Mouse (Mus musculus): Measurements from ENCODE around the gene Pik3c2a. TPM values are rescaled to one million over a fixed set of nuclear protein-coding genes. Genes with fewer than 3 reads are reported as not detected.

The Pik3c2a gene
- 28.7 and 29.3 TPM in 2 replicates for polyA plus RNA-seq (2015; fragmentation: Nextera tagmentation; extraction: Ambion mirVana)

GRCm38 (mm10) chr7:116443004-116443696 is at the start of gene Pik3c2a:
Gene Pik3c2a, minus strand, starts transcription at chr7:116443449.
- H3K36me3 ChIP-seq (ENCODE audit: control insufficient read depth, insufficient read depth, low read length), result no peaks in the 10 kb centered on the region
- no peaks in the 10 kb centered on the region for H3K9me3 ChIP-seq (replicated peaks; ENCODE audit: control insufficient read depth, low read length)
- peaks cover 20% of the 10 kb centered on the region for H3K4me1 ChIP-seq (ENCODE audit: control insufficient read depth, insufficient read depth, low read length)
- peak within 1 kb of the TSS; percentile 93 for H3K9ac ChIP-seq (ENCODE audit: low read length)
- peak within 1 kb of the TSS; percentile 97 for H3K27ac ChIP-seq (ENCODE audit: low read length)
- peak within 1 kb of the TSS; percentile 94 for H3K4me2 ChIP-seq (ENCODE audit: low read depth, low read length)
- WGBS, result under 1% methylated on average over 67 of the region's 72 CpGs
- no peaks in the 10 kb centered on the region for H3K27me3 ChIP-seq (ENCODE audit: control insufficient read depth, insufficient read depth, low read length)
- H3K4me3 ChIP-seq (replicated peaks; ENCODE audit: low read length), result peak within 1 kb of the TSS; percentile 82
- ATAC-seq (ENCODE audit: insufficient read depth, low FRiP score), result peak; percentile 98

GRCm38 (mm10) chr7:116491113-116491512 is 47.9 kb upstream of the Pik3c2a start:
- H3K36me3 ChIP-seq (ENCODE audit: control insufficient read depth, insufficient read depth, low read length), result no peaks in the 10 kb centered on the region
- WGBS, result 73% methylated on average over 4 of the region's 4 CpGs
- H3K9me3 ChIP-seq (replicated peaks; ENCODE audit: control insufficient read depth, low read length), result no peaks in the 10 kb centered on the region
- H3K27me3 ChIP-seq (ENCODE audit: control insufficient read depth, insufficient read depth, low read length), result no peaks in the 10 kb centered on the region
- no peak overlapping the region for H3K4me3 ChIP-seq (replicated peaks; ENCODE audit: low read length)
- H3K4me2 ChIP-seq (ENCODE audit: low read depth, low read length), result no peak overlapping the region
- no peak overlapping the region for H3K27ac ChIP-seq (ENCODE audit: low read length)
- no peak for ATAC-seq (ENCODE audit: insufficient read depth, low FRiP score)
- no peaks in the 10 kb centered on the region for H3K4me1 ChIP-seq (ENCODE audit: control insufficient read depth, insufficient read depth, low read length)
- no peak overlapping the region for H3K9ac ChIP-seq (ENCODE audit: low read length)

DNA sequence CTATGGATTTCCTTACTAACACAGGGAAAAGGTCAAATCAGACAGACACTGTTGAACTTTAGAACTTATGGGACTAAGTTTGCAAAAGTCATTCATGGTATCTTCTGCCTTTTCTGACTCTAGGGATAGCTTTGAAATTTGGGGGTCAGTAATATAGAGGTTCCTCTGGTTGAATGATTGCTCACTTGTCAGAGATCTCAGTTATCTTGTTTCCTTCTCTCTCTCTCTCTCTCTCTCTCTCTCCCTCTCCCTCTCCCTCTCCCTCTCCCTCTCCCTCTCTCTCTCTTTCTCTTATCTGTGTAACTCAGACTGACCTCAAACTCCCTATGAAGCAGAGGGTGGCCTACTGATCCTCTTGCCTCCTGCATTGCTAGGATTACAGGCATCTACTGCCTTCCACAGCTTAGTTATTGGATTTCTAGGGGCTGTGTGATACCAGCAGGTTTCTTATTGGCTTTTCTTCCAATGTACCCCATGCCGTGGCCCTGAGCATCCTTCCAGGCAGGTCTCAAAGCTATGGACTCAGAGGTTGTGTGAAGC is 41.9 kb upstream of the Pik3c2a start:
- ATAC-seq (ENCODE audit: insufficient read depth, low FRiP score), result no peak
- H3K36me3 ChIP-seq (ENCODE audit: control insufficient read depth, insufficient read depth, low read length), result no peaks in the 10 kb centered on the region
- WGBS, result 69% methylated on average over 1 of the region's 1 CpGs
- H3K4me2 ChIP-seq (ENCODE audit: low read depth, low read length), result no peak overlapping the region
- H3K9me3 ChIP-seq (replicated peaks; ENCODE audit: control insufficient read depth, low read length), result no peaks in the 10 kb centered on the region
- H3K9ac ChIP-seq (ENCODE audit: low read length), result no peak overlapping the region
- no peak overlapping the region for H3K4me3 ChIP-seq (replicated peaks; ENCODE audit: low read length)
- H3K27me3 ChIP-seq (ENCODE audit: control insufficient read depth, insufficient read depth, low read length), result no peaks in the 10 kb centered on the region
- no peak overlapping the region for H3K27ac ChIP-seq (ENCODE audit: low read length)
- 0 out of 2 replicates have a peak, but pooled peaks cover 3% of the 10 kb centered on the region for H3K4me1 ChIP-seq (ENCODE audit: control insufficient read depth, insufficient read depth, low read length)

DNA sequence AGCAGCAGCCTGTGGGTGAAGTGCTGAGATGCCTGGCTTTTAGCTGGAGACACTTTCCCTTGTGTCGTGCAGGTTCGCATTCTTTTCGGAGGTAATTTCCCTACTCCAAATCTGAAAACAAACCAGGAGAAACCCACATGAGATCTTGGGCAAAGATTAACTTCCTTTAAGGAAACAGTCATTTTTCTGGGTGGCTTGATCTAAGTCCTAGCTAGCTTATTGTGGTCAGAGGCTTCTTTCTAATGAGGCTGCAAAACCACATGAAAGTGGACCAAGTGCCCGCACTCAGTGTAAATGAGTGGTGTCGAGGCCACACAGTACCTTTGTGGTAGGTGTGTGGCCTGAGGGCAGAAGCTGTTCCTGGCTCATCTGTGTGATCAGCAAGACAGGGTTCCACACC is 41.0 kb upstream of the Pik3c2a start:
- Histone ChIP-seq H3K9me3 (replicated peaks; ENCODE audit: control insufficient read depth, low read length) (no peaks in the 10 kb centered on the region), H3K27me3 (ENCODE audit: control insufficient read depth, insufficient read depth, low read length) (no peaks in the 10 kb centered on the region), H3K9ac (ENCODE audit: low read length) (no peak overlapping the region), H3K4me2 (ENCODE audit: low read depth, low read length) (no peak overlapping the region), H3K4me3 (replicated peaks; ENCODE audit: low read length) (no peak overlapping the region), H3K36me3 (ENCODE audit: control insufficient read depth, insufficient read depth, low read length) (no peaks in the 10 kb centered on the region), H3K4me1 (ENCODE audit: control insufficient read depth, insufficient read depth, low read length) (0 out of 2 replicates have a peak, but pooled peaks cover 3% of the 10 kb centered on the region), H3K27ac (ENCODE audit: low read length) (no peak overlapping the region)
- ATAC-seq (ENCODE audit: insufficient read depth, low FRiP score), result no peak
- 71% methylated on average over 5 of the region's 5 CpGs for WGBS

GRCm38 (mm10) chr7:116483782-116484181 is 40.5 kb upstream of the Pik3c2a start:
- Histone ChIP-seq H3K4me2 (ENCODE audit: low read depth, low read length) (no peak overlapping the region), H3K36me3 (ENCODE audit: control insufficient read depth, insufficient read depth, low read length) (no peaks in the 10 kb centered on the region), H3K27ac (ENCODE audit: low read length) (no peak overlapping the region), H3K9ac (ENCODE audit: low read length) (no peak overlapping the region), H3K9me3 (replicated peaks; ENCODE audit: control insufficient read depth, low read length) (no peaks in the 10 kb centered on the region), H3K27me3 (ENCODE audit: control insufficient read depth, insufficient read depth, low read length) (no peaks in the 10 kb centered on the region), H3K4me3 (replicated peaks; ENCODE audit: low read length) (no peak overlapping the region), H3K4me1 (ENCODE audit: control insufficient read depth, insufficient read depth, low read length) (0 out of 2 replicates have a peak, but pooled peaks cover 3% of the 10 kb centered on the region)
- ATAC-seq (ENCODE audit: insufficient read depth, low FRiP score), result no peak
- 71% methylated on average over 5 of the region's 5 CpGs for WGBS

DNA sequence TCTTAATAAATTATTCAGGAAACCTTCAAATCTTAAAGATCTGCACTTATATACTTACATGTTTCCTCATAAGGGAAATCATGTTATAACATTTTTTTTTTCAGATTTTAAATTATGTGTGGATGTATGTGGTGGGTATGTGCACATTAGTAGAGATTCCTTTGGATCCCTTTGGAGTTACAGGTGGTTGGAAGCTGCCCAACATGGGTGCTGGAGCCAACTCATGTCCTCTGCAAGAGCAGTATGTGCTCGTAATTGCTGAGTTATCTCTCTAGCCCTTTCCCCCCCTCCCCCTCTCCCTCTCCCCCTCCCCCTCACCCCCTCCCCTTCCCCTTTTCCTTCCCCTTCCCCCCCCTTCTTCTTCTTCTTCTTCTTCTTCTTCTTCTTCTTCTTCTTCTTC is 39.9 kb upstream of the Pik3c2a start:
- Histone ChIP-seq H3K9me3 (replicated peaks; ENCODE audit: control insufficient read depth, low read length) (no peaks in the 10 kb centered on the region), H3K9ac (ENCODE audit: low read length) (no peak overlapping the region), H3K27ac (ENCODE audit: low read length) (no peak overlapping the region), H3K36me3 (ENCODE audit: control insufficient read depth, insufficient read depth, low read length) (no peaks in the 10 kb centered on the region), H3K4me1 (ENCODE audit: control insufficient read depth, insufficient read depth, low read length) (0 out of 2 replicates have a peak, but pooled peaks cover 3% of the 10 kb centered on the region), H3K27me3 (ENCODE audit: control insufficient read depth, insufficient read depth, low read length) (no peaks in the 10 kb centered on the region), H3K4me2 (ENCODE audit: low read depth, low read length) (no peak overlapping the region), H3K4me3 (replicated peaks; ENCODE audit: low read length) (no peak overlapping the region)
- no peak for ATAC-seq (ENCODE audit: insufficient read depth, low FRiP score)
- 45% methylated on average over 1 of the region's 1 CpGs for WGBS

DNA sequence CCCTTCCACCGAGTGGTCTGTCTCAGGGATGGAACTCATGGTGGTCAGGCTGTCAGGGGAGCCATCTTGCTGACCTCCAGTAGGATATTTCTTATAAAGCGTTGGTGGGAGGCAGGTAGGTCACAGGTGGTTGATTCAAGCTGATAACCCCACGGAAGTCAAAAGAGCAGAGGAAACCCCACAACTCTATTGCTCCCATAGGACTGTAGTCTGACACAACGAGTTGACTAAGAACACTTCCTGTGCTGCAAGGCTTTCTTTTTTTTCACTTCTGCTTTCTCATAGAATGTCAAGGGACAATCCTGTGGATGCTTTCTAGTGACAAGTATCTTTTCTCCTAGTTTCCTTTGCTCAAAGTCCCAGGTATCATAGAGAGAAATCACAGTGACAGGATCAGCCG is 33.0 kb upstream of the Pik3c2a start:
- H3K9me3 ChIP-seq (replicated peaks; ENCODE audit: control insufficient read depth, low read length), result no peaks in the 10 kb centered on the region
- H3K36me3 ChIP-seq (ENCODE audit: control insufficient read depth, insufficient read depth, low read length), result no peaks in the 10 kb centered on the region
- H3K4me1 ChIP-seq (ENCODE audit: control insufficient read depth, insufficient read depth, low read length), result no peaks in the 10 kb centered on the region
- 72% methylated on average over 5 of the region's 5 CpGs for WGBS
- no peak overlapping the region for H3K9ac ChIP-seq (ENCODE audit: low read length)
- no peak for ATAC-seq (ENCODE audit: insufficient read depth, low FRiP score)
- no peak overlapping the region for H3K27ac ChIP-seq (ENCODE audit: low read length)
- no peak overlapping the region for H3K4me2 ChIP-seq (ENCODE audit: low read depth, low read length)
- no peaks in the 10 kb centered on the region for H3K27me3 ChIP-seq (ENCODE audit: control insufficient read depth, insufficient read depth, low read length)
- H3K4me3 ChIP-seq (replicated peaks; ENCODE audit: low read length), result no peak overlapping the region

DNA sequence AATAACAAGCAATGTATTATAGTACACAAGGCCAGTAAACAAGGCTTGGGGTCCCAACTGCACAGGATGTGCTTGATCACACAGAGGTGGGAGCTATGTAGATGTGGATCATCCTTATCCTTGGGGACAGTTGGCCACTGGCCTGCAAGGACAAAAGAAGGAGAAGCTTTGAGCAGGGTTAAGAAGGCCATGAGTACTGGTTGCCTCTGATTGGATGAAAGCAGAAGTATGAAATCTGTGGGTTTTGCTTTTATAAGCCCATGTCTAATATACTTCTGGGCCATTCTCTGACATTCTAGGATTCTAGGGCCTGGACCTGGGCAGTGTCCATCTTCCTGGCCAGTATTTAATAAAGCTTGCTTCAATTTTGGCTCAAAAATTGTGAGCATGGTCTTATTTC is 32.6 kb upstream of the Pik3c2a start:
- ATAC-seq (ENCODE audit: insufficient read depth, low FRiP score), result no peak
- no peak overlapping the region for H3K27ac ChIP-seq (ENCODE audit: low read length)
- H3K36me3 ChIP-seq (ENCODE audit: control insufficient read depth, insufficient read depth, low read length), result no peaks in the 10 kb centered on the region
- no peak overlapping the region for H3K4me2 ChIP-seq (ENCODE audit: low read depth, low read length)
- no peak overlapping the region for H3K9ac ChIP-seq (ENCODE audit: low read length)
- no peaks in the 10 kb centered on the region for H3K4me1 ChIP-seq (ENCODE audit: control insufficient read depth, insufficient read depth, low read length)
- H3K27me3 ChIP-seq (ENCODE audit: control insufficient read depth, insufficient read depth, low read length), result no peaks in the 10 kb centered on the region
- H3K9me3 ChIP-seq (replicated peaks; ENCODE audit: control insufficient read depth, low read length), result no peaks in the 10 kb centered on the region
- H3K4me3 ChIP-seq (replicated peaks; ENCODE audit: low read length), result no peak overlapping the region

DNA sequence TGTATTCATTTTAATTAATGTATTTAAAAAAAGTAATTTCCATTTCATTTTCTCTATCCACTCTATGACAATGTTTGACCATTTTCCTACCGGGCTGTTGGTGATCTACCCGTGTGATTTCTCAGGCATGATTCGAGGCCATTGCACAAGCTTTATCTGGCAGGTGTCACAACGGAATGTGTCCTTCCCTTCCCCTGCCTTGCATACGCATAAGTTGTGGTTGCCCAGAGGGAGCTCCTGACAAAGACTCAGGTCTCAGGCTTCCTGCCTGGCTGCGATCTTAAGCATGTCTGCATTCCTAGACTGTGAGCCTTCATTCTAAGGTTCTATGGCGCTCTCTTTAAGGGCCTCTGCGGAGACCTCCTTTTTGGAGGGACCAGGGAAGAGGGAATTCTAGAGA is 18.9 kb upstream of the Pik3c2a start:
- H3K4me3 ChIP-seq (replicated peaks; ENCODE audit: low read length), result no peak overlapping the region
- no peak for ATAC-seq (ENCODE audit: insufficient read depth, low FRiP score)

More for the DNA sequence above, 18.9 kb upstream of the Pik3c2a start:
- Histone ChIP-seq H3K4me1 (ENCODE audit: control insufficient read depth, insufficient read depth, low read length) (peaks cover 4% of the 10 kb centered on the region; the same call in 1 of the 2 replicates), H3K36me3 (ENCODE audit: control insufficient read depth, insufficient read depth, low read length) (no peaks in the 10 kb centered on the region), H3K27ac (ENCODE audit: low read length) (no peak overlapping the region), H3K27me3 (ENCODE audit: control insufficient read depth, insufficient read depth, low read length) (no peaks in the 10 kb centered on the region), H3K4me2 (ENCODE audit: low read depth, low read length) (no peak overlapping the region), H3K9ac (ENCODE audit: low read length) (no peak overlapping the region), H3K9me3 (replicated peaks; ENCODE audit: control insufficient read depth, low read length) (no peaks in the 10 kb centered on the region)
- WGBS, result 46% methylated on average over 8 of the region's 8 CpGs

All from stomach, embryonic 16.5 days (tissue).